Mouse (Mus musculus): ENCODE data around the gene Nav2. TPM values are rescaled to one million over a fixed set of nuclear protein-coding genes. Genes with fewer than 3 reads are reported as not detected.

Nav2 gene
- polyA plus RNA-seq, 1 experiment, result 1.3 TPM

DNA sequence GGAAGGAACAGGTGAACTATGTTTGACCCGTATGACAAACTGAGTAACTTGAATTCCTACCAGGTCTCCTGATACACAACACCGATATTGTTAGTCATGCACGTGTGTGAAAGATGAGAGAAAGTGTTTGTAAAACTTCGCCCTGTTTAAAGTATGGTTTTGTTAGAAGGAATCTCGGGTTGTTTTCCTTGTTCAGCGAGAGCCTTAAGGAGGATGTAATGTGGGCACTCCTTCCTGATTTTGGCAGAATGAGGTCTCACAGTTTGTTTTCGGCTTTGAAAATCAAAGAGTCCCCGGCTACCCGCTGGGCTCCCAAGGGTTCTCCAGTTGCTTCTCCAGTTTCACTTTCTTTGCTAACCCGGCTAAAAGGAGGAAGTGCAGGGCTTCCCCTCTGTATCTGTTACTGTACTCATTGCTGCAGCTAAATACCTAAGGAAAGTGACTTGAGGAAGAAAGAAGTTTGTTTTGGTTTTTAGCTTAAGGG lies 553.9 kb downstream of the Nav2 start:
- TF ChIP-seq GATA1 (IDR thresholded peaks at IDR 0.05; ENCODE audit: borderline replicate concordance, low read length) (no peak), FLI1 (IDR thresholded peaks at IDR 0.05; ENCODE audit: low read length) (no peak)
- H3K4me3 ChIP-seq (replicated peaks), result peak overlapping the region; percentile 89

DNA sequence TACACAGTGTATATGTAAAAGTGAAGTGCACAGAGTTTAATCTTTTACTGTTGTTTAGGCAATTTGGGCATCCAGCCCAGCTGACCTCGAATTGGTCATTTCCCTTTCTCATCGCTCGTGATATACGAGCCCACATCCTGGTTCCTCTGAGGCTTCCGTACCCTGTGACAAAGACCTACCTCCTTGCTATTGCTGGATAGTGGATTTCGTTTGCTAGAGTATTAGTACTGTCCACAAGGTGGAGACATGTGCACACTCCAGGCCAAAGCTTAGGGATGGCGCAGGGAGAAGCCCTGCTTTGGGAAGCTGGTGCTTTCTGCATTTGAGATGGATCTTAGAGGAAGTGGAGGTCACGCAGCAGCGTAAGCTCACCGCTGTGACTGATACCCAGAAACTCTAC lies 559.3 kb downstream of the Nav2 start:
- Histone ChIP-seq H3K4me3 (replicated peaks) (no peak overlapping the region), H3K27me3 (replicated peaks) (peaks cover 8% of the 10 kb centered on the region), H3K4me1 (peaks cover 14% of the 10 kb centered on the region), H3K9me3 (no peaks in the 10 kb centered on the region), H3K36me3 (replicated peaks; ENCODE audit: low read length) (no peaks in the 10 kb centered on the region)
- no peak for TF ChIP-seq FLI1 (IDR thresholded peaks at IDR 0.05; ENCODE audit: low read length)
- no peak for TF ChIP-seq GATA1 (IDR thresholded peaks at IDR 0.05; ENCODE audit: borderline replicate concordance, low read length)

More for the DNA sequence above, 553.9 kb downstream of the Nav2 start:
- Histone ChIP-seq H3K9me3 (no peaks in the 10 kb centered on the region), H3K27me3 (replicated peaks) (peaks cover 8% of the 10 kb centered on the region), H3K4me1 (peaks cover 15% of the 10 kb centered on the region), H3K36me3 (replicated peaks; ENCODE audit: low read length) (no peaks in the 10 kb centered on the region)

DNA sequence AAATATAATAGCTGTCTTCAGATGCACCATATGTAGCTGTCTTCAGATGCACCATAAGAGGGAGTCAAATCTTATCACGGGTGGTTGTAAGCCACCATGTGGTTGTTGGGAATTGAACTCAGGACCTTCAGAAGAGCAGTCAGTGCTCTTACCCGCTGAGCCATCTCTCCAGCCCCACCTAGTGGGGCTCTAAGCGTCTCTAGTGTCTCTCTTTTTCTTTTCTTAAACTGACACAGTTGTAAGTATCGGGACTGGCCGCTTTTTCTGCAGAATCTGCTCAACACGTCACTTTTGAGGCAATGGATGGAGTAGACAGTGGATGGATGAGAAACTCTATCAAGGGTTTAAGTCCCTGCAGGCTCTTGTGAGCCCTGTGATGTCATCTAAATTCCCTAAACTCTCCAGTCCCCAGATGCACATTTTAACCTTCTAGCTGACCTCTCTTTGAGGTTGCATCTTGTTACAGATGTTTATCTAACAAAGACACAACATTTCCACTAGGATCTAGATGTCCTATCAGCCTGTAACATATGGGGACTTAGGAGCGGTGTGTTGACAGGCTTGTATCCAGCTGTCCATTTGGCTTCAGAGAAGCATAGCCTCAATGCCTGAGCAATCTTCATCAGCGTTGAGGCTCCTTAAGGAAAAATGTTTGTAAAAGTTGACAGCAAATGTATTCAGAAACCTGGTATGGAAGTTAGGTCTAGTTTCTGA lies 560.1 kb downstream of the Nav2 start:
- H3K9me3 ChIP-seq, result no peaks in the 10 kb centered on the region
- peaks cover 8% of the 10 kb centered on the region for H3K27me3 ChIP-seq (replicated peaks)
- peaks cover 7% of the 10 kb centered on the region for H3K4me1 ChIP-seq
- no peak overlapping the region for H3K4me3 ChIP-seq (replicated peaks)
- TF ChIP-seq GATA1 (IDR thresholded peaks at IDR 0.05; ENCODE audit: borderline replicate concordance, low read length) (no peak), FLI1 (IDR thresholded peaks at IDR 0.05; ENCODE audit: low read length) (no peak)
- no peaks in the 10 kb centered on the region for H3K36me3 ChIP-seq (replicated peaks; ENCODE audit: low read length)

DNA sequence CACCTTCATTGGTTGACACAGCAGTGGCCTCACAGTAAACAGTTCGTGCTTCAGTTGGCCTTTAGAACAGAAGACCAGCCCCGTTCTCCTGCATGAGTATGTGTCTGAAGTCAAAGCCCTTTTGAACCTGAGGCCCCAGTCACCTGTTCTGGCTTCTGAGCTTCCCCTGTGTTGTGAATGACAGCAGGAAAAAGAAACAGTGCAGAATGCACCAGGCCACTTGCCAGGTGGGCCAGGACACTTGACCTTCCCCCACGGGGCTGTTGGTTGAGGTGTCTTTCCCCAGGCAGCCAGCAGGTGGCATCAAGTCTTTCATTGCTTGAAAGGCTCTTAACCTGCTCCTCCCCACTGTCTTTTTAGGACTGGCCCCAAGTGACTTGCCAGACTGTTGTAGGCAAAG lies 562.8 kb downstream of the Nav2 start:
- TF ChIP-seq GATA1 (IDR thresholded peaks at IDR 0.05; ENCODE audit: borderline replicate concordance, low read length) (no peak), FLI1 (IDR thresholded peaks at IDR 0.05; ENCODE audit: low read length) (no peak)
- Histone ChIP-seq H3K9me3 (no peaks in the 10 kb centered on the region), H3K36me3 (replicated peaks; ENCODE audit: low read length) (no peaks in the 10 kb centered on the region), H3K4me1 (peaks cover 7% of the 10 kb centered on the region), H3K27me3 (replicated peaks) (no peaks in the 10 kb centered on the region), H3K4me3 (replicated peaks) (no peak overlapping the region)

DNA sequence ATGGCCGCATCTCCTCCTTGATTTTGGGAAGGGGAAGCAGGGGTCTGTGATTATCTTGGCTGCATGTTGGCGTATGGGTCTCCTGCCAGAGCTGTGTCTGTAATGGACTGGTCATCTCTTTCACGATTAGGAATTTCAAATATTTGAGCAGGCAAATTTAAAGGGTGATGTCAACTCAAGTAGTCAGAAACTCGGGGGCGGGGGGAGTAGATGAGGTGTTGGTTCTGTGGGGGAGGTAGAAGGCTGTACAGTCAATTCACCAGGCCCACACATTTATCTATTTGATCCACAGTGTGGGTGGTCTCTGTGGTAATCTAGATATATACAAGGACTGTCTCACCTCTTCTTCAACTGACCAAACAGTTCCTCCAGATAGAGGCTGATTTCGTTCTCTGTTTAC lies 566.8 kb downstream of the Nav2 start:
- Histone ChIP-seq H3K9me3 (no peaks in the 10 kb centered on the region), H3K27me3 (replicated peaks) (no peaks in the 10 kb centered on the region)
- no peak for TF ChIP-seq GATA1 (IDR thresholded peaks at IDR 0.05; ENCODE audit: borderline replicate concordance, low read length)
- no peak for TF ChIP-seq FLI1 (IDR thresholded peaks at IDR 0.05; ENCODE audit: low read length)

DNA sequence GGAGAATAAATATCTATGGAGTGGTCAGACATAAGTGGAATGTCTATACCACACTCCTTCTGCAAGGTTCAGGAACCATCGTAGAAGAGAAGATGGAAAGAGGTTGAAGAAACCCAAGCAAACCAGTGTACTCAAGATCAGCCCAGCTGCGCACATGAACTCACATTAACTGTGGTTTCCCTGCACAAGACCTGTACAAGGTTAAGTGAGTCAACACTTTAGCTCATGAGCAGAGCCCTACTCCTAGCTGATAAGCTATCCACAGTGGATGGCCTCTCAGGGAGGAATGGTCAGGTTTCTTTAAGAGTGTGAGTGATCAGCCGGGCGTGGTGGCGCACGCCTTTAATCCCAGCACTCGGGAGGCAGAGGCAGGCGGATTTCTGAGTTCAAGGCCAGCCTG lies 567.6 kb downstream of the Nav2 start:
- H3K4me3 ChIP-seq (replicated peaks), result no peak overlapping the region
- H3K4me1 ChIP-seq, result no peaks in the 10 kb centered on the region
- H3K36me3 ChIP-seq (replicated peaks; ENCODE audit: low read length), result no peaks in the 10 kb centered on the region
- H3K9me3 ChIP-seq, result no peaks in the 10 kb centered on the region
- H3K27me3 ChIP-seq (replicated peaks), result no peaks in the 10 kb centered on the region
- TF ChIP-seq FLI1 (IDR thresholded peaks at IDR 0.05; ENCODE audit: low read length), result no peak
- no peak for TF ChIP-seq GATA1 (IDR thresholded peaks at IDR 0.05; ENCODE audit: borderline replicate concordance, low read length)

More for the DNA sequence above, 566.8 kb downstream of the Nav2 start:
- no peaks in the 10 kb centered on the region for H3K36me3 ChIP-seq (replicated peaks; ENCODE audit: low read length)
- H3K4me1 ChIP-seq, result no peaks in the 10 kb centered on the region
- no peak overlapping the region for H3K4me3 ChIP-seq (replicated peaks)

DNA sequence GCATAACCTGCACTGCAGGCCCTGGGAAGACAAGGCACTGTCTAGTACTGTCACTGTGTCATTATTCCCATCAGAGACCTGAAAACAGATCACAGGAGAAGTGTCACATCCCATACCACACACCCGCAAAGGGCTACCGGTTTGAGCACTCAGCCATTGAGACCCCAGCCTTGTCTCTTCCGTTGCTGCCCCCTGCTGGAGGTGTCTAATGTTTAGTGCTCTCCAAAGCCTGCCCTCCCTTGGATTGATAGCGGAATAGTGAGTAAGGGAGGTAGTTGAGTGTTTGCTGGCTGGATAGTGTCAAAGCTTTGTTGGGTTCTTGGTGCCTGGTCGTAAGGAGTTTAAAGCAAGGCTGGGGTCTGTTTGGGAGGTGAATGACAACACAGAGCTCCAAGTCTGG lies 568.1 kb downstream of the Nav2 start:
- no peaks in the 10 kb centered on the region for H3K27me3 ChIP-seq (replicated peaks)
- H3K9me3 ChIP-seq, result no peaks in the 10 kb centered on the region
- H3K36me3 ChIP-seq (replicated peaks; ENCODE audit: low read length), result no peaks in the 10 kb centered on the region
- H3K4me1 ChIP-seq, result no peaks in the 10 kb centered on the region
- no peak for TF ChIP-seq GATA1 (IDR thresholded peaks at IDR 0.05; ENCODE audit: borderline replicate concordance, low read length)
- TF ChIP-seq FLI1 (IDR thresholded peaks at IDR 0.05; ENCODE audit: low read length), result no peak
- H3K4me3 ChIP-seq (replicated peaks), result no peak overlapping the region

DNA sequence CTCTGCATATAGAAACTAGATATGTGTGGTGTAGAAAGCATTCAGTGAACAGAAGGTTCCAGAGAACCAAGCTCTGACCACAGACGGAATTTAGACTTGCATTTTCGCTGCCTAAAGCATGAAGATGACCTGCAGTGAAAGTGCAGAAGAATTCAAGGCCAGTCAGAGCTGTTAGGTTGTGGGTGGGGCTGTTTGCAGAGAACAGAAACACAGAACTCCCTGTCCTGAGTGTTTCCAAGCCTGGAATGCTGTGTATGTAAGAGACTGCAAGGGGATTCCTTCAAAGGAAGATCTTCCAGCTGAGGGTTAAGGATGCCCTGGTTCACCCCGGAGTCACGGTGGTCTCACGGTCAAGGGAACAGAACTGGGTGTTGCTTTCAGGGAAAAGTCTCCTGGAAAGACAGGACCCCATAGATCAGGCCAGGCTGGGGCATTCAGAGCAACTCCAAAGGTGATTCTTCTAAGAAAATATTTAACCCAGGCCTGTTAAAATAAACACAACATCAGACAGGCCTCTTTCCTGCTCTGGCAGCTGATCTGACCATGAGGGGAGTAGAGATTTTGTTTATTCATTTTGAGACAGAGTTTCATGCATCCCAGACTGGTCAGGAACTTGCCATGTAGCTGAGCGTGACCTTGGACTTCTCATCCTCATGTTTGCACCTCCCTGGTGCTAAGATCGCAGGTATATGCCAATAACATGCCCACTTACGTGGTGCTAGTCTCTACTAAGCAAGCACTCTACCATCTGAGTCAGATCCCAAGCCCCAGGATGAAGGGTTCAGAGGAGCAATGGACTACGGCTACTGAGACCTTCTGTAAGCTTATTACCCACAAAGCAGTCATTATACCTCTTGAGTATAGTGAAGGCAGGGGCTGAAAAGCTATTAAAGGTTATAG lies 568.8 kb downstream of the Nav2 start:
- TF ChIP-seq FLI1 (IDR thresholded peaks at IDR 0.05; ENCODE audit: low read length) (no peak), GATA1 (IDR thresholded peaks at IDR 0.05; ENCODE audit: borderline replicate concordance, low read length) (no peak)
- Histone ChIP-seq H3K4me1 (no peaks in the 10 kb centered on the region), H3K9me3 (no peaks in the 10 kb centered on the region), H3K4me3 (replicated peaks) (no peak overlapping the region), H3K36me3 (replicated peaks; ENCODE audit: low read length) (no peaks in the 10 kb centered on the region), H3K27me3 (replicated peaks) (no peaks in the 10 kb centered on the region)

DNA sequence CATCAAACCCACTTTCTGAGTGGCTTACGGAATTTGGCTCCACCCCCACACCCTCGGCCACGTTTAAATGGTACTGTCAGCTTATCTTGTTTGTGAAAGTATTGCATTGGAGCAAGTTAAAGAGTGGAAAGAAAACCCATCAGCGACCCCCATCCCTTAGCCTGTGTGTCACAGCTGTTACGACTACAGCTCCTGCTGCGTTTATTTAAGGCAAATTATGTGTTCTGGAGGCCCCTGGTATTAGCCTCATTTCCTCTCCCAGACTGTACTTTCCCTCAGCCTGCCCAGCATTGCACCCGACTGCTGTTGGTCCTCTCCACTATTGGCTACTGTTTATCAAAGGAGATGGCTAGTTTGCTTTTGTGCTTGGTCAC lies 569.4 kb downstream of the Nav2 start:
- Histone ChIP-seq H3K4me1 (no peaks in the 10 kb centered on the region), H3K9me3 (no peaks in the 10 kb centered on the region), H3K36me3 (replicated peaks; ENCODE audit: low read length) (no peaks in the 10 kb centered on the region), H3K4me3 (replicated peaks) (no peak overlapping the region), H3K27me3 (replicated peaks) (no peaks in the 10 kb centered on the region)
- TF ChIP-seq FLI1 (IDR thresholded peaks at IDR 0.05; ENCODE audit: low read length) (no peak), GATA1 (IDR thresholded peaks at IDR 0.05; ENCODE audit: borderline replicate concordance, low read length) (no peak)

DNA sequence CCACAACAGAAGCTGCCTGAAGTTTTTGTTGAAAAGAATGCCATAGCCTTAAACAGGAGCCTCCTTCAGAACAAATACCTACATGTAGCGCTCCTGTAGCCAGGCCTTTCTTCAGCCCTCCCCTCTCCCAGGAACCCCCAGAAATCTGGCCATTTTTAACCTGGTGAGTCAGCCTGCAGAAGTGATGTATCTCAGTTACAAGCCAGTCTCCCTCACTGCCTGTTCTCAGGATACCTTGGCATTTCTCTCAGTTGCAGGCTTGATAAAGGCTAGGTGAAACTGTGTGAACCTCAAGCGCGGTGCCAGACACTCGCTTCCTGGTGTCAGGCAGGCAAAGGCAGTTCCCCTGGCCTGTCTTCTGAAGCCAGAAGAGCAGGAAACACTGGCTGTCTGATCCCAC lies 570.4 kb downstream of the Nav2 start:
- H3K4me1 ChIP-seq, result no peaks in the 10 kb centered on the region
- TF ChIP-seq FLI1 (IDR thresholded peaks at IDR 0.05; ENCODE audit: low read length), result no peak
- TF ChIP-seq GATA1 (IDR thresholded peaks at IDR 0.05; ENCODE audit: borderline replicate concordance, low read length), result no peak
- H3K9me3 ChIP-seq, result no peaks in the 10 kb centered on the region
- H3K36me3 ChIP-seq (replicated peaks; ENCODE audit: low read length), result no peaks in the 10 kb centered on the region
- H3K4me3 ChIP-seq (replicated peaks), result no peak overlapping the region
- H3K27me3 ChIP-seq (replicated peaks), result no peaks in the 10 kb centered on the region
